Mouse (Mus musculus): ENCODE results near the gene Itga5. TPM values are rescaled to one million over a fixed set of nuclear protein-coding genes. Genes with fewer than 3 reads are reported as not detected.

The Itga5 gene
- polyA plus RNA-seq, 2 experiments from 2014 or later: 1.3 to 2.2 TPM

GRCm38 (mm10) chr15:103308876-103309580 lies 57.5 kb downstream of the Itga5 start:
- no peak for ATAC-seq

- no peak for ATAC-seq
Measured at GRCm38 (mm10) chr15:103308056-103308875, 58.3 kb downstream of the Itga5 start.

DNA sequence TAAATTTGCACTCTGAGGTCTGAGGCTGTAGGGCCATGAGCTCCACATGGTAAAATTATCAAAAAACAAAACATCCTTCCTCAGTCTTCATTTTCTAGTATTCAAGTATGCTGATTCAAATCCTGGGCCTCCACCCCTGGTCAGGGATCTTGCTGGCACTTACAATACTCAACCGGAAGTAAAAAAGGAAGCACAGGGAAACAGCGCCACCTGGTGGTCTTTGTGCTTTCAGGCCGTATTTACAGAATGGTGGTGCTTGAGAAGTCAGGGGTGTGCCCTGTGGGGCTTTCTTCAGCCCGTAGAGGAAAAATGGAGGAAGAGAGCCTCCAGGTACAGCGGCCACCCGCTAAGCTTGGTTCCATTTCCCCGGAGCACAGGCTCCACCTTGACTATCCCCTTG lies 59.4 kb downstream of the Itga5 start:
- ATAC-seq: peak; percentile 29

- no peak for ATAC-seq
Measured at GRCm38 (mm10) chr15:103305792-103306645, 60.5 kb downstream of the Itga5 start.

DNA sequence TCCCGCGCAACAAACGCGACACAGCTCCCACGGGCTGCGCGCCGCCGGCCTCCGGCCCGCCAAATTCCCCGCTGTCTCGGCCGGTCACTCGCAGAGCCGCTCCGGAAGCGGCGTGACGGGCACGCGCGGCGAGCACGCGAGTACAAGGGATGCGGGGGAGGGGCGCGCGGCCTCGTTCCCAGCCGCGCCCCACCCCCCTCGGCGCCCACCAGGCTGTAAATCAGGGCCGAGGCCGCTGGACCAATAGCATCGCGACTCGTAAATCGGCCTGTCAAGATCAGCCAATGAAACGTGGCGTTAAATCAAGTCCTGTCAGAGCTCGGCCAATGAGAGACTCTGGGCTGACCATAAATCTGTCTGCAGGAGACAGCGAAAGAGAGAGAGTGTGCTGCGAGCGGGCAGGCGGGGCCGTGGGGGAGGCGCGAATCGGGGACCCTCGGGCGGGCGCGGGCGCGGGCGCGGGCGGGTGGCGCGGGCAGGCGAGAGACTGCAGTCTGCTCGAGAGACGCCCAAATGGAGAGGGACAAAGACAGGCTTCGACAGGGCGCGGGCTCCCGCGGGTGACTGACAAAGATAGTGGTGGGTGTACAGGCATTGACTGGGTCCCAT lies 61.4 kb downstream of the Itga5 start:
- ATAC-seq: peak; percentile 95

DNA sequence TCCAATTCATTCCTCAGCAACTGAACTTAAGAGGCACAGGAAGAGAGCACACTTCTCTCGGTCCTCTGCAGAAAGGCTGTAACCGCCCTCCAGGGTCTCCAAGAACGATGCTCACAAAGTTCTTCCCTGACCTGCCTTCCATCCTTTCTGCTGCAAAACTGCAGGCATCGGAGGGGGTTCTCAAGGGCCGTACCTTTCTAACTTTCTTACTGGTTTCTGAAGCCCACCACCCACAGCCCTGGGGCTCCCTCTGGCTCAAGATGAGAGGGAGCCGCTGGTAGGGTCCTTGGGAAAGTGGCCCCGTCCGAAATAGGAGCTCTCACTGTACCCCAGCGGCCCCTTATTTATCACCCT lies 62.0 kb downstream of the Itga5 start:
- no peak for ATAC-seq

- ATAC-seq: no peak
Measured at GRCm38 (mm10) chr15:103303916-103304615, 62.5 kb downstream of the Itga5 start.

- no peak for ATAC-seq
Measured at GRCm38 (mm10) chr15:103302341-103303021, 64.1 kb downstream of the Itga5 start.

GRCm38 (mm10) chr15:103301547-103302340 lies 64.8 kb downstream of the Itga5 start:
- ATAC-seq: no peak

DNA sequence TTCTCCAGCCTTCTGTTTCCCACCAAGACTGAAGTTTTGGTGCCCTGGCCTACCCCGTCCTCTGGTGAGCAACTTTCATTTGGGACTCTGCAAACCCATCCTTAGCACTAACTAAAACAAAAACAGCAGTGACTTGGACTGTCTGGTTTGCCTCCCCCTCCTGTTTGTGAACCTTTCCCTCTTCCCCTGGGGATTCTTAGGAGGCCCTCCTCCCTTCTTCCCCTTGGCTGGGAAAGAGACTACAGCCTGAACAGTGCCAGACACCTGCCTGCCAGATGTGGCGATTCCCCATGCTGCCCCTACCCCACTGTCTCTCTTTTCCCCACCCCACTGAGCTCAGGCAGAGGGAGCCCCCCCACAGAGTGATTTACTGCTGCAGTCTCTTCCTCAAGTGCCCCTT lies 65.5 kb downstream of the Itga5 start:
- ATAC-seq: no peak

DNA sequence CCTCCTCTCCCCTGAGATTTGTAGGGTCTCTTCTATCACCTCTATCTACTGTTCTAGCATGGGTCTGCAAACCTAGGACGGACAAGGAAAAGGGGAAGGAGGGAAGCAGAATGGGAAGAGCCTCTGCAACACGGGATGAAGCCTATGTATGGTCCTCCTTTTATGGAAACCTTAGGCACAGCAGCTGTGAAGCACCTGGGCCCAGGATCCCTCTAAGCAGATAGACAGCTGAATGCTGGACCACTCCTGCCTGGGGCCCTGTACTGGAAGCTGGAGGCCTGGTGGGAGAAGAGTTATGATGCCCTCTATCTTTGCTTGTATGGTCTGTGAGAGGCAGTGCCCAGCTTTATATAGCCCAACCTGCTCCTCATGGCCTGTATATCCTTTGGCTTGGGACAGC lies 66.0 kb downstream of the Itga5 start:
- ATAC-seq: no peak

GRCm38 (mm10) chr15:103300067-103300471 lies 66.5 kb downstream of the Itga5 start:
- ATAC-seq: no peak

GRCm38 (mm10) chr15:103299644-103300043 lies 66.9 kb downstream of the Itga5 start:
- no peak for ATAC-seq

DNA sequence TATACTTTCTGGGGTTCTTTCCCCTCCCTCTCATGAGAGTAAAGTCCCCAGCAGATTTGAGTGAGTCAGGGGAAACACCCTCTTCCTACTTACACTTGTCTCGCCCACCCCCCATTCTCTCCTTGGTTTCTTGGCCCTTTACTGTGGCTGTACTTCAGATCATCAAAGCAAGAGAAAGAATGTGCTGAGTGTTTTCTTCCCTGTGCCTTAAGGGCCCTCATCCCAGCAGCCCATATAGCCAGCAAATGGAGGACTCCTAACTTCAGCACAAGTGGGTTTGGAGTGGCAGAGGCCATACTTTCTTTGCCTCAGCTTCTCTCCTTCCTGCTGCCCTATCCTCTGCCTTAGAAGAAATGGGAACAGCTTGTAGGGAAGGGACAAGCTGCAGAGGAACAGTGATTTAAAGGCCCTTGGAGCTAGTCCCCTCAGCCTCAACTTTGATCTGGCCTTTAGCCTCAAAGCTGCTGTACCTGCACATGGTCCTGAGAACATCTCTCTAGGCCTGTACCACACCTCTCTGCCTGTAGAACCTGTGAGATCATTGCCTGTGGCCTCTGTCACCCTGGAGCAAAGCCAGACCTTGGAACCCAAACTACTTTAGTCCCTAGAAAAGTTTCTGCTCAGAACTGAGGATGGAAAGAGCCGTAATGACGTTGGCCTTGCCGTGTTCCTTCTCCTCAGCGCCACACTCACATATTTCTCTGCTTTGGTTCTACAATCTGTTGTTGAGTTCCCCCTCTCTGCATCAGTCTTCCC lies 67.5 kb downstream of the Itga5 start:
- no peak for ATAC-seq

DNA sequence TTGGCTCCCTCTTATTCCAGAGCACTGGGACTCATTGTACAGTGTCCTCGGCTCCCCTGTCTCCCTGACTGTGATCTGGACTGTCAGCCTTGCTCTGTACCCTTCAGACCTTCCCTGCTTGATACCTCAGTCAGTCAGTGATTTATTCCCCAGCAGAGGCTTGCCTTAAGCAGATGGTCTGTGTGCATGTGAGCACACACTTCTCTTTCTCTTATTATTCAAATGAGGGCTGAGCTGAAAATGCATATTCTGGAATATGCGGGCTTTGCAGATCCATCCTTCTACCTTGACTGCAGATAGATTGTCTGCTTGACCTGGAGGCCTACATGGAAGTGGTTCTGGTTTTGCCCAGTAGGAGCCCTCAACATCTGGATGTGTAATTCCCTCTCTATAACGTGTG lies 68.5 kb downstream of the Itga5 start:
- ATAC-seq: no peak

- no peak for ATAC-seq
Measured at GRCm38 (mm10) chr15:103297313-103297712, 69.2 kb downstream of the Itga5 start.

DNA sequence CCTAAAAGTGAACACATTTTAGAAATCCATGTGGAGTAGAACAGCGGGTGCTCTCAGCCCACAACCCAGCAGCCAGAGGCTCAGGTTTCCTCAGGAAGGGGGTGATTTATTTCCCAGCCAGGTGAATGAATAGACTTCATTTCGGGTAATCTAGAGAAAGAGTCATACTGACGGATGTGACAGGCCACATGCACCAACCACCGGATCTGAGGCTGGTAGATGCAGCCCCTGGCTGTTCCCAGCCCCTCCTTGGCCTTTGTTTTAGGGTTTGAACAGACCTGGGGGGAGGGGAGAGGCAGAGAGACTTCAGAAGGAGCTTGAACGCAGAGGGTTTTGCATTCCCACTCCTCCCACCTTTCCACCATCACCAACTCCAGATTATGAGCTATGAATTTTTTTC lies 70.7 kb downstream of the Itga5 start:
- no peak for ATAC-seq

DNA sequence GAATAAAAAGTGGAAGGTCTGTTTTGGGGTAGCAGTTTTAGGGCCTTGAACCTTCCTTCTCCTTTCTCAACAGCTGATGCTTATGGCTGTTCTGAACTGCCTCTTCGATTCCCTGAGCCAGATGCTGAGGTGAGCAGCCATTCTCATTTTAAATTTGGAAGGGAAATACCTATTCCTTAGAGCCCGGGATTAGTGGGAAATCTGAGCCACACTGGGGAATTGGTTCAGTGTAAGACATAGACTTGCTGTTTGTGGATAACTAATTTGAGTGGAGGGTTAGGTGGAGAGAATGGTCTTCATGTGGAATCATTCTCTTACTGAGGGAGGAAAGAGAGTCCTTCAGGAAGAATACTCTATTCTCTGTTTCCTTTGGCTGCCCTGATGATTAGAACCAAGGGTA lies 71.9 kb downstream of the Itga5 start:
- no peak for ATAC-seq

All from activated CD4-positive, CD25-positive, alpha-beta regulatory T cell, adult 4 months (primary cell).